Mouse (Mus musculus) ES-E14 (cell line): ENCODE results near the gene Tenm2. TPM values are rescaled to one million over a fixed set of nuclear protein-coding genes. Genes with fewer than 3 reads are reported as not detected.

Experiments used
- DNase-seq: peaks from one replicate; pipeline ENCODE4 v3.0.0-alpha.2; 2013; ENCODE audit warnings: low read depth, low spot score
- H3K27ac ChIP-seq: 2 replicates; pipeline ENCODE4 v1.5.1; 2012; ENCODE audit warnings: low read depth, mild to moderate bottlenecking, low read length, moderate library complexity, mixed read lengths; ENCODE audit not compliant: poor library complexity, insufficient read depth, severe bottlenecking
- H3K36me3 ChIP-seq: 2 replicates; pipeline ENCODE4 v1.6.1; 2012; ENCODE audit warnings: mild to moderate bottlenecking, low read length, moderate library complexity, mixed read lengths; ENCODE audit not compliant: control insufficient read depth, poor library complexity, insufficient read depth, severe bottlenecking
- H3K4me1 ChIP-seq, 2 experiments: fragments of 150-350 bp in 1 of 2; sonication (generic) in 1 of 2; 2 replicates each; pipeline ENCODE4 v1.6.1; 2012; ENCODE audit warnings: low read length in 2 of 2, mild to moderate bottlenecking in 1 of 2, mixed read lengths in 1 of 2; ENCODE audit not compliant: control insufficient read depth in 2 of 2, insufficient read depth in 2 of 2, poor library complexity in 1 of 2
- H3K4me3 ChIP-seq, 2 experiments: fragments of 150-350 bp in 1 of 2; sonication (generic) in 1 of 2; 2 replicates each; pipeline ENCODE4 v1.5.1; 2012; ENCODE audit warnings: low read length in 2 of 2, low read depth in 1 of 2, mild to moderate bottlenecking in 1 of 2, mixed read lengths in 1 of 2; ENCODE audit not compliant: insufficient read depth in 1 of 2, poor library complexity in 1 of 2, severe bottlenecking in 1 of 2
- H3K9ac ChIP-seq: 2 replicates; pipeline ENCODE4 v1.6.1; 2012; ENCODE audit warnings: low read depth, mild to moderate bottlenecking, low read length, mixed read lengths; ENCODE audit not compliant: poor library complexity, insufficient read depth, severe bottlenecking
- H3K9me3 ChIP-seq: fragments of 150-350 bp; sonication (generic); 2 replicates; pipeline ENCODE4 v1.6.1; 2012; ENCODE audit warnings: low read depth, mild to moderate bottlenecking, low read length; ENCODE audit not compliant: control insufficient read depth, insufficient read depth
- CHD2 ChIP-seq: IDR thresholded peaks from 2 replicates; pipeline ENCODE4 v1.6.1; 2014; ENCODE audit warnings: mild to moderate bottlenecking, low read depth, low read length, inconsistent platforms
- HCFC1 ChIP-seq: IDR thresholded peaks from 2 replicates; pipeline ENCODE4 v1.6.1; 2012; ENCODE audit warnings: low read length, inconsistent platforms, borderline replicate concordance; ENCODE audit not compliant: insufficient read depth
- MAFK ChIP-seq: IDR thresholded peaks from 2 replicates; pipeline ENCODE4 v1.6.1; 2014; ENCODE audit warnings: mild to moderate bottlenecking, low read depth, low read length, inconsistent platforms; ENCODE audit not compliant: insufficient read depth
- ZC3H11A ChIP-seq: IDR thresholded peaks from 2 replicates; pipeline ENCODE4 v1.6.1; 2012; ENCODE audit warnings: low read depth, mild to moderate bottlenecking, inconsistent platforms, low read length, borderline replicate concordance
- ZNF384 ChIP-seq: IDR thresholded peaks from 2 replicates; pipeline ENCODE4 v1.6.1; 2012; ENCODE audit warnings: low read depth, low read length, inconsistent platforms
- in situ Hi-C, 2 experiments: fragments of 600-800 bp; cut with MboI; formaldehyde crosslinking; loops; one replicate each; pipeline ENCODE4 v1.15.1; 2025; ENCODE audit warnings: low sequenced_read_pairs in 2 of 2, inconsistent platforms in 1 of 2; ENCODE audit not compliant: unreplicated experiment in 2 of 2
- total RNA-seq: library from RNA; depleted of rRNA; stranded (reverse); fragments of 300-350 nt; gene quantifications from 2 replicates; pipeline ENCODE4 v1.2.3, GENCODE M21; 2012

Gene Tenm2
- total RNA-seq, 1 experiment = 0.04 TPM

GRCm38 (mm10) chr11:36549398-36550139, 686.2 kb downstream of the Tenm2 start:
- no peaks in the 10 kb centered on the region for H3K36me3 ChIP-seq
- H3K9ac ChIP-seq = no peak overlapping the region
- peaks cover 3 to 16% of the 10 kb centered on the region in 2 experiments; a peak in 2 of 4 replicates for H3K4me1 ChIP-seq
- no peaks in the 10 kb centered on the region for H3K9me3 ChIP-seq
- in situ Hi-C loops = no loop called here
- H3K4me3 ChIP-seq = no peak overlapping the region
- TF ChIP-seq MAFK (no peak), HCFC1 (no peak), CHD2 (no peak)
- no peak for DNase-seq
- no peak overlapping the region for H3K27ac ChIP-seq

GRCm38 (mm10) chr11:36548139-36548538, 687.6 kb downstream of the Tenm2 start:
- no peaks in the 10 kb centered on the region for H3K36me3 ChIP-seq
- 0 out of 2 replicates have a peak overlapping the region, but pooled peaks have one; percentile 22 for H3K27ac ChIP-seq
- no peaks in the 10 kb centered on the region for H3K9me3 ChIP-seq
- H3K4me3 ChIP-seq = peak overlapping the region; percentile 21 to 60; a peak in 3 of 4 replicates
- H3K9ac ChIP-seq = peak overlapping the region; percentile 38; the same call in 1 of the 2 replicates
- TF ChIP-seq ZNF384 (no peak), ZC3H11A (no peak)
- DNase-seq = peak; percentile 56
- peaks cover 3 to 16% of the 10 kb centered on the region in 2 experiments; a peak in 2 of 4 replicates for H3K4me1 ChIP-seq
- in situ Hi-C loops = no loop called here

GRCm38 (mm10) chr11:36538144-36538543, 697.6 kb downstream of the Tenm2 start:
- no peak for DNase-seq
- no peaks in the 10 kb centered on the region for H3K4me1 ChIP-seq
- in situ Hi-C loops = no loop called here
- H3K4me3 ChIP-seq = no peak overlapping the region
- H3K9me3 ChIP-seq = no peaks in the 10 kb centered on the region
- no peak overlapping the region for H3K27ac ChIP-seq
- H3K9ac ChIP-seq = no peak overlapping the region
- no peaks in the 10 kb centered on the region for H3K36me3 ChIP-seq
- TF ChIP-seq HCFC1 = no peak
- TF ChIP-seq CHD2 = no peak
- no peak for TF ChIP-seq ZC3H11A
- no peak for TF ChIP-seq ZNF384
- no peak for TF ChIP-seq MAFK

GRCm38 (mm10) chr11:36537573-36538133, 698.1 kb downstream of the Tenm2 start:
- Histone ChIP-seq H3K9ac (no peak overlapping the region), H3K4me3 (no peak overlapping the region), H3K9me3 (no peaks in the 10 kb centered on the region), H3K4me1 (no peaks in the 10 kb centered on the region), H3K36me3 (no peaks in the 10 kb centered on the region), H3K27ac (no peak overlapping the region)
- DNase-seq = no peak
- TF ChIP-seq MAFK (no peak), CHD2 (no peak), HCFC1 (no peak), ZNF384 (no peak), ZC3H11A (no peak)
- in situ Hi-C loops = no loop called here

- Histone ChIP-seq H3K36me3 (no peaks in the 10 kb centered on the region), H3K9ac (no peak overlapping the region), H3K4me3 (no peak overlapping the region), H3K27ac (no peak overlapping the region), H3K4me1 (no peaks in the 10 kb centered on the region), H3K9me3 (no peaks in the 10 kb centered on the region)
- TF ChIP-seq ZC3H11A = no peak
- no peak for TF ChIP-seq HCFC1
- no peak for TF ChIP-seq MAFK
- no peak for TF ChIP-seq ZNF384
- no peak for TF ChIP-seq CHD2
- DNase-seq = no peak
- in situ Hi-C loops = no loop called here
Observed at GRCm38 (mm10) chr11:36535591-36535990, 700.2 kb downstream of the Tenm2 start.
